Mouse (Mus musculus) 3134 (cell line): ENCODE results near the gene Axin2.
"Not testable (repeated sequence)": the region's sequence is repeated elsewhere in the genome, so short reads cannot be mapped to it uniquely, and the experiment has no call there.

ENCODE experiments used
- DNase-seq: peaks from one replicate; pipeline ENCODE4 v3.0.0-alpha.2; 2011; ENCODE audit warnings: low spot score; ENCODE audit not compliant: insufficient read length; ENCODE audit errors: extremely low read depth

Gene Axin2

GRCm38 (mm10) chr11:108920158-108920635 is at the start of gene Axin2:
Gene Axin2 (plus strand): TSS chr11:108920349.
- no peak for DNase-seq

GRCm38 (mm10) chr11:108871284-108871683 is 48.9 kb upstream of the Axin2 start:
- DNase-seq, result not testable (repeated sequence)

- no peak for DNase-seq
Measured at GRCm38 (mm10) chr11:108871748-108872147, 48.4 kb upstream of the Axin2 start.

- DNase-seq, result no peak
Measured at GRCm38 (mm10) chr11:108876633-108877205, 43.4 kb upstream of the Axin2 start.

GRCm38 (mm10) chr11:108877520-108877919 is 42.6 kb upstream of the Axin2 start:
- no peak for DNase-seq

- DNase-seq, result no peak
Measured at GRCm38 (mm10) chr11:108880546-108880945, 39.6 kb upstream of the Axin2 start.

- DNase-seq, result no peak
Measured at GRCm38 (mm10) chr11:108881662-108882061, 38.5 kb upstream of the Axin2 start.

GRCm38 (mm10) chr11:108885276-108885896 is 34.8 kb upstream of the Axin2 start:
- peak; percentile 16 for DNase-seq

- peak; percentile 60 for DNase-seq
Measured at GRCm38 (mm10) chr11:108886060-108886459, 34.1 kb upstream of the Axin2 start.

GRCm38 (mm10) chr11:108889121-108889520 is 31.0 kb upstream of the Axin2 start:
- DNase-seq, result no peak

- no peak for DNase-seq
Measured at GRCm38 (mm10) chr11:108890544-108890943, 29.6 kb upstream of the Axin2 start.

GRCm38 (mm10) chr11:108891111-108891870 is 28.9 kb upstream of the Axin2 start:
- DNase-seq, result no peak

GRCm38 (mm10) chr11:108891871-108892380 is 28.2 kb upstream of the Axin2 start:
- no peak for DNase-seq

- no peak for DNase-seq
Measured at GRCm38 (mm10) chr11:108892406-108892805, 27.7 kb upstream of the Axin2 start.

GRCm38 (mm10) chr11:108893232-108893790 is 26.8 kb upstream of the Axin2 start:
- DNase-seq, result no peak

- DNase-seq, result no peak
Measured at GRCm38 (mm10) chr11:108893855-108894510, 26.2 kb upstream of the Axin2 start.

GRCm38 (mm10) chr11:108897034-108897433 is 23.1 kb upstream of the Axin2 start:
- no peak for DNase-seq

GRCm38 (mm10) chr11:108898063-108898462 is 22.1 kb upstream of the Axin2 start:
- DNase-seq, result peak; percentile 44

- no peak for DNase-seq
Measured at GRCm38 (mm10) chr11:108898483-108898882, 21.7 kb upstream of the Axin2 start.

- no peak for DNase-seq
Measured at GRCm38 (mm10) chr11:108900718-108901488, 19.2 kb upstream of the Axin2 start.
